Mouse (Mus musculus): Measurements from ENCODE around the gene Slc30a5.
"Not testable (repeated sequence)": the region's sequence is repeated elsewhere in the genome, so short reads cannot be mapped to it uniquely, and the experiment has no call there.

Slc30a5 gene

DNA sequence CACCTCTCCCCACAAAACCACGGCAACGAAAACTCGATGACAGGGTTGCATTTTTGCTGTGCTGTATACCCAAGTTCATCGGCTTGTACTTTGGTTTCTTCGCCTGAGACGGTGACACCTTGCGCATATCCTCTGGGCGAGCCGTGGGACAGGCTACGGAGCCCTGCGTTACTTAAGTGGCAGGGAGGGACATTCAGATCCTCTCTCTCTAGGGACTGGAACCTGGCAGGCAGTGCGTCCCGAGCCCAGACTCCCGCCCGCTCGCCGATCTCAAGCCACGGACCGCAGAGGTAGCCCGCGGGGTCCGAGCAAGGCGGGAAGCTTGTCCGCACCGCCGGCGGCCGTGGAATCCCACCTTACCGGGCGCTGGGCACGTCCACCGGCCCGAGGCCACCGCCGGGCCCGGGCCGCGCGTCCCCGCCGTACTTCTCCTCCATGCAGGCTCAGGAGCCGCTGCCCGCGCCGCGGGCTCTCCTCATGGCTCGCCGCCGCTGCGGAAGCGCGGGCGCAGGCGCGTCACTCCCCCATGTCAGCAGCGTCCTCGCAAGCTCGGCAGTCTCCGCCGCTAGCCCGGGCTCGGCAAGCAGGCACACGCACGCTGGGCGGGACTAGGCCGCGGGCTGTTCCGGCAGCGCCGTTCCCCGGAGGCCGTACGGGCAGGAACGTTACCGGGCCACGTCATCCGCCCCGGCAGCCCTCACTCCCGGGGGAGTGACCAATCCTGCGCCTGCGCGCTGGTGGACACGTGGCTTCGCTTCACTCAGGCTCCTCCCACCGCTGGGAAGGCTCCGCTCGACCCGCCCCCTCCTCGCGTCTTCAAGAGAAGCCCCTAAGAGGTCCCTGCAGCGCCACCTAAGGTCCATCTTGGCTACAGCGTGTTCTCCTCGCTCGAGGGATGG lies at the start of gene Slc30a5:
TSS of gene Slc30a5 (minus strand) at position 687 of the 899 bp plus-strand sequence.
- peak; percentile 97 for DNase-seq (ENCODE audit: low spot score)

DNA sequence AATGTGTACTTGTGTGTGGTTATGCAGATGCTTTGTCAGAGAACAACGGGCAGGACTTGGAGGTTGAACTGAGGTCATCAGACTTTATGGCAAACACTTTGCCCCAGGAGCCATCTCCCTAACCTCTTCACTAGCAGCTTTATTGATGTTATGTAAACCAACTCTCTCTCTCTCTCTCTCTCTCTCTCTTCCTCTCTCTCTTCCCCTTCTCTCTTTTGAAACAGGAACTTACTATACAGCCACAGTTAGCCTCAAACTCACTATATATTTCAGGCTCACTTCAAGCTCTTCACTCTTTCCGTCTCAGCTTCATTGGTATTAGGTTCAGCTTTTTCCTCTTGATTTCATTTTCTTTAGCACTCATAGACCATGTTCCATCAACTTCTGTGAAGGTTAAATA lies 48.7 kb upstream of the Slc30a5 start:
- DNase-seq (ENCODE audit: low spot score), result no peak

DNA sequence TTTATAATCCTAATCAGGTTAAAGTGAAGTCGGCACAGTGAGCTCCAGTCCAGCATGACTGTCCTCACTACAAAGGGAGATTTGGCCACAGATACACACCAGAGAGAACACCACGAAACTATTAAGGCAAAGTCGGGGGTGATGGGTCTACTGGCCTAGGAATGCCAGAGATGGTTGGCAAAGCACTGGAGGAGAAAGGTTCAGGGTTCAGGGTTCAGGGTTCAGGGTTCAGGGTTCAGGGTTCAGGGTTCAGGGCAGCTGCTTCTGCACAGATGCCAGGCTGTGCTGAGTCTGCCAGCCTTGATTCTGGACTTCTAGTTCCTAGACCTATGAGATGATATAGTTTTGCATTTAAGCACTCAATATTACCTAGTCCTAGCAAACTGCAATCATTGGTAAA lies 46.6 kb upstream of the Slc30a5 start:
- DNase-seq (ENCODE audit: low spot score), result no peak

DNA sequence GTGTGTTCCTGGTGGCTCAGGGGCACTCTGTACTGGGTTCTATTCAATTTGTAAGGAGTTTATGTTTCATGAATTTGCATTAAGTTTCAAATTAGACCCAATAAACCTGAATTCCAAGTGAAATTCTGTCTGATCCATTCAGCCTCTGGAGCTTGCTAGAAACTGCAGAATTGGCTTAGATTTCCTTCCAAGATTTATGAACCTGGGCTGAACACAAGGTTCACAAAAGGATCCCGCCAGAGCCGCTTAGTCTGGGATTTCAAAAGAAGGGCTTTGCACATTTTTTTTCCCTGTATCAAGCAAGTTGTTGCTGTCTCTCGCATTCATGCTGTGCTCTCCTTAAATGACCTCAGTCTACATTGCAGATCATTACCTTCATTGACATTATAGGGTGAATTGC lies 46.1 kb upstream of the Slc30a5 start:
- DNase-seq (ENCODE audit: low spot score), result no peak

DNA sequence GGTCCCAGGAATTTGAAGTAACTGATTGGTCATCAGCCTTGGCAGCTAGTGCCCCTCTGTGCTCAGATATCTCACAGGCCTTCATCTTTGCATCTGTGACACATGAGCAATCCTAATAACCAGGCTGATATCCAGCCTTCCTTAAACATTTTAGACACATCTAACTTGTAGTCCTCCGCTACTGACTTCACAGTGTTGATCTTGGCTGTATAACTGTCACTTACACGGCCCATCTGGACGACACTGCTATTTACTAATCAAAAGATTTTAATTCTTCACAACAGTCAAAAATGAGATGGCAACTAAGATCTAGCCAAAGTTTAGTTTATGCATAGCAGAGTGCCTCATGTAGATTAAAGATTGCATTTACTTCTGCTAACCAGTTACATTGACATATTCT lies 45.0 kb upstream of the Slc30a5 start:
- no peak for DNase-seq (ENCODE audit: low spot score)

DNA sequence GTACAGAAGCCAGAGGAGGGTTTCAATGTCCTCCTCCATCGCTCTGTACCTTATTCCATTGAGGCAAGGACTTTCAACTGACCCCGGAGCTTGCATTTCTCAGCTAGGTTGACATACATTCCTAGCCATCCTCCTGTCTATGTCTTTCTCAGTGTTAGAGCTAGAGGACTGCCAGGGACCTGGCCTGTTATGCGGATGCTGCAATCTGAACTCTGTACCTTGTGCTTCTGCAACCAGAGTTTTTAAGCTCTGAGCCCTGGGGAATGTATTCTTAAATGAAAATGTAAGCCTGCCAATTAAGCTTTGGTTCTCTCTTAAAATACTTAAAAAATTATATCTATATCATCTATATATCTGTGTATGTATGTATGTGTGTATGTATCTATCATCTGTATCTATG lies 44.5 kb upstream of the Slc30a5 start:
- no peak for DNase-seq (ENCODE audit: low spot score)

DNA sequence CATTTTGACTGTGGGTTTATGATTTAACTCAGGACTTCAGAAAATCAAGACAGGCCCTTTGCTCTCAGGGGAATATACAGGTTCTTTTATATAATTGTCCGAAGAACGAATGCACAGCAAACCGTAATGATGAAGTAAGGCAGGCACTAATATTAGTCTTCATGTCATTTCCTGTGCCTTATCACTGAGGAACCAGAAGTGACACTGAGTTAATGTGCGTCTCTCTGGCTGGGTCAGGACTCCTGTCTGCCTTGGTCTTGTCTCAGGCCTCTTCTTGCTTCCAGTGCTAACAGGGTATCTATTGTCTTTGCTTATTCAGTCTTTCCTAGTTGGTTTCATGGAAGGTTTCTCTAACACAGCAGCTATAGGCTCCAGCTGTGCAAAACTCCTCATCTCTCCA lies 41.9 kb upstream of the Slc30a5 start:
- DNase-seq (ENCODE audit: low spot score), result no peak

DNA sequence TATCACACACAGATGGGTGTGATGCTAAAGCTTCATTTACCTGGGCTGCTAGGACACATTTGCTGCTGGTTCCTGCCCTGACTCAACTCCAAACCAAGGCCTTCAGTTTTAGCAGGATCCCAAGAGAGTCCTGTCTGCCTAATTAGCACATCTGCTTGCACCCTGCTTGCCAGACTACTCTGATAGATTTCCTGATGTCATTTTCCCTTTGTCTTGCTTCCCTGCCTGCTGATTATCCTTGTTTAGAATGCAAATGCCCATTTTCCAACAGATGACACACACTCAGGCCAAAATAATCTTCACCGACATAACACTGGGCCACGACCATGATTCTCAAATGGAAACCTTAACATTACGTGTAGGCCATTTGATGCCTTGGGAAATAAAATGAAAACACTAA lies 41.4 kb upstream of the Slc30a5 start:
- no peak for DNase-seq (ENCODE audit: low spot score)

DNA sequence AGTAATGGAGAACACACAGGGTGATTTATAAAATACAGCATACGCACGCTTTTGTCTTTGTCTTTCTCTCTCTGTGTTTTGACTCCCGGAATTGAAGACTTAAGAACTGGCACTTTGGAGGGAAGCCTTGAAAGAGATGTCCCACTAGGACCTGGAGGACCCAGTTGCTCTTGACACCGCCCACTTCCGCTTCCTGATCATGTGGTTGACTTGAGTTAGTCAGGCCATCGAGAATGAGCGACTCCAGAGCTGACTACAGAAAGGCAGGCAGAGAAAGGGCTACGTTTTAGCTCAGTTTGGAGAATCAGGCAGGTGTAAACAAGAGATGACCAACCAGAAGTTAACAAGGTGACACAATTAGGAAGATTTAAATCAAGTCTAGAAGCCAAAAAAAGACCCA lies 40.3 kb upstream of the Slc30a5 start:
- no peak for DNase-seq (ENCODE audit: low spot score)

DNA sequence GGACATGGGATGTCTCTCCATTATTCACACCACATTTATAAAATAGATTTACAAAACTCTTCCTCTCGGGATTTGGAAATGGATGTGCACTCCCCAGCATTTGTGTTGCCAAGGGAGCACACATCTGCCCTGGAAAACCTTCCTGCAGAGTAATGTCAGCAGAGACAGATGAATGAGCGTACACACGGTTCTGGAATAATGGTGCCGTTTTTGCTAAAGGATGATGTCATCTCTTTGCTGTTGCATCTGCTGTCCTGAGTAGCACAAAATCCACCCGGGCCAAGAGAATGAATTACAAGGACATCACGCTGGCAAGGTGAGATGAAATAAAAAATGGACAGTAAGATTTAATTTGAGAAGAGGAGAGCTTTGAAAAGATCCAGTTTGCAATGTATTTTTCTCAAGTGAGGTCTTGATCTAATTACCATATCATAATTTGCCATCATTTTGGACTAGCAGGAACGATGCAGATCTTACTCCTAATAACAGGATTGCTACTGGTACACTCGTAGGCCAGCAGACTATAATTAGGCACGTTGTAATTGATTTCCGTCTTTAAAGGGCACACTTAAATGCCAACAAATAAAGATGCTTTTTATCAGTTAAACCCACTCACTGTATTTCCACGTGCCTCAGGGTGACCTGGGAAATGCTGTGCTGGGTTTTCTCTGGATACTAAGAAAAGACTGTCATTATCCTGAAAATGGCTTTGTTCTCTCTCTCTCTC lies 38.4 kb upstream of the Slc30a5 start:
- peak; percentile 15 for DNase-seq (ENCODE audit: low spot score)

DNA sequence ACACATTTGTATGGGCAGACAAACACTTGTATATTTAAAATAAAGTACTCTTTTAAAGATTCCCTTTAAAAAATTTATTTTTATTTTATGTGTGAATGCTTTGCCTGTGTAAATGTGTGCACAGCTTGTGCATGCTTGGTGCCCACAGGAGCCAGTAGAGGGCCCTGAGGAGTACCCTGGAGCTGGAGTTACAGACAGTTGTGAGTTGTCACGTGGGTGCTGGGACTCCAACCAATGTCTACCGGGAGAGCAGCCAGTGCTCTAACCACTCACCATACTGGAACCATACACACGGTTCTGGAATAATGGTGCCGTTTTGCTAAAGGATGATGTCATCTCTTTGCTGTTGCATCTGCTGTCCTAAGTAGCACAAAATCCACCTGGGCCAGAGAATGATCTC lies 36.6 kb upstream of the Slc30a5 start:
- no peak for DNase-seq (ENCODE audit: low spot score)

DNA sequence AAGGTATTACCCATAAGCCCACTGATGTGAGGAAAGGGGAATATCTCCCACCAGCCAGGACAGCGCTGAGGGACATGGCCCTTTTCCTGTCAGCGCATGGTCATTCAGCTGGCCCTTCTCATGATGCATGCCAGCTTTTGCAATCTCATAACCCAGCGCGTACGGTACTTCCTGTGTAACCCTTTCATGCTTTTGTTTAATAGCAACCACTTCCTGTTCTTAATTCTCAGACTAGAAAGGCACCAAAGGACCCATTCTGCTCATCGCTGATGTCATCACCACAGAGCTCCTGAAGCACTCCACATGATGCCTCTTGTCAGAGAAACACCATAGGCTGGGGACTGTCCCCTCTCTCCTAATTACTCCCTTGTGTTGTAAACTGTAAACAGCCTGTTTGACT lies 33.1 kb upstream of the Slc30a5 start:
- no peak for DNase-seq (ENCODE audit: low spot score)

DNA sequence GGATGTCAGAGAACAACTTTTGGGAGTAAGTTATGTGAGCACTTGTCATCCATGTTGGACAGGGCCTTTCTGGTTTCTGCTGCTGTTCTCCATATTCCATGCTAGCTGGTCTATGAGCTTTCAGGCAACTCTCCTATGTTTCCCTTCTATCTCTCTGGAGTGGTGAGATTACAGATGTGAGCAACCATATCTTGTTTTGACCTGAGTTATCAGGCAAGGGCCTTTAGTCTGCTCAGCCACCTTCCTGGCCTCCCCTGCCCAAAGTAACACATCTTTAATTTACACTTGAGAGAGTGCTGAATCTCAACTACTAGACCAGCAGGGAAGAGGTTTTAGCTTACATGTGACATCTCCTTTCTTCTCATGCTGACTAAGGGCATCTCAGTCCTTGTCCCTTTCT lies 32.5 kb upstream of the Slc30a5 start:
- DNase-seq (ENCODE audit: low spot score), result no peak

DNA sequence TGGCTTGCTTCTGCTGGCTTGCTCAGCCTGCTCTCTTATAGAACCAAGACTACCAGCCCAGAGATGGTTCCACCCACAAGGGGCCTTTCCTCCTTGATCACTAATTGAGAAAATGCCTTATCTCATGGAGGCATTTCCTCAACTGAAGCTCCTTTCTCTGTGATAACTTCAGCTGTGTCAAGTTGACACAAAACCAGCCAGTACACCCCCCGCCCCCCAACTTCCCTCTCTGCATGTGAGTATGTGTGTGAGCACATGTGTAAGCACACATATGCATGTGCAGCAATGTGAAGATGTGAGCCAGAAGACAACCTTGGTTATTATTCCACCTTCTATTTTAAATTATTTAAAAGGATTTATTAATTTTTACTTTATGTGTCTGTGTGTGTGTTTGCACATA lies 30.7 kb upstream of the Slc30a5 start:
- not testable (repeated sequence) for DNase-seq (ENCODE audit: low spot score)

DNA sequence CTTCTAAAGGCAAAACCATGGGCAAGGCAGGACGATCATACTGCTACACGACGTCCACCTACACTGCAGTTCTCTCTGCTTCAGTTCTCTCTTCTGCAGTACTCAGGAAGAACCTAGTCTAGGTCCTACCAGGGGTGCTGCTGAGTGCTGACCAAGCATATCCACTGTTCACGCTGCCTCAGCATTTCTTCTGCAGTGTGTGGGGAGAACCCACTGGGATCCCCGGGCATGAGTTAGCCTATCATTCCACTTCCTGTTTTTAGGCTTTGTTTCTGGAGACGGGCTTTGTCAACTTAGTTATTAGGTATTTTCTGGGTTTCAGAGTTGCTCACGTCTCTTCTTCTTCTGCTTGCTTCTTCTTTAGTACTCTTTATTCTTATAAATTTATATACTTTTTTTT lies 25.9 kb upstream of the Slc30a5 start:
- no peak for DNase-seq (ENCODE audit: low spot score)

DNA sequence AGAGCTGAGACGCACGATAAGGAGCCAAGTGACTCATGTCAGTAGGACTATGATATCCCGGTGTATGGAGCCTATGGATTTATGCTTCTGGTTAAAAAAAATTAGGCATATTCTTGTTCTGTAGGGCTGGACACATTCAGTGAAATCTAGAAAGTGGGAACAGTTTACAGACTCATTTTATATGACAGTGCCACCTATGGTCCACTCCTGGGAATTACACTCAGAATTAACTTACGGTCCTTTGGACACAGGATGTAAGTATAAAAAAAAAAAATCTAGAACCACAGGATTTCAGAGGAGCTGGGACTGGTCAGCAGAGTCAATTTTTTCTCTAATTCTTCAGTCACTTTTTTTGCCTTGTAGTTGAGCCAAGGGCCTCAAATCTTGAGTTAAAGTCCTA lies 20.9 kb upstream of the Slc30a5 start:
- no peak for DNase-seq (ENCODE audit: low spot score)

DNA sequence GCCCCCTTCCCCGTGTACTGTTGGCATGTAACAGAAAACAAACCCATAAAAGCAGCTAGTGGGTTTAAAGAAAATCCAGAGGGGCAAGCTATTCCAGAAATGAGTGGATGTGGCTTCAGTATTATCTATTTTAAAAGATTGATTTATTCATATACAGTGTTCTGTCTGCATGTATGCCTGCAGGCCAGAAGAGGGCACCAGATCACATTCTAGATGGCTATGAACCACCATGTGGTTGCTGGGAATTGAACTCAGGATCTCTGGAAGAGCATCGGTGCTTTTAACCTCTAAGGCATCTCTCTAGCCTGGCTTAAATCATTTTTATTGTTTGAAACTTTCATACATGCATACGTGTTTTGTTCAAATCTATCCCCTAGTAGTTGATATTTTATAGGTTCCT lies 19.9 kb upstream of the Slc30a5 start:
- no peak for DNase-seq (ENCODE audit: low spot score)

DNA sequence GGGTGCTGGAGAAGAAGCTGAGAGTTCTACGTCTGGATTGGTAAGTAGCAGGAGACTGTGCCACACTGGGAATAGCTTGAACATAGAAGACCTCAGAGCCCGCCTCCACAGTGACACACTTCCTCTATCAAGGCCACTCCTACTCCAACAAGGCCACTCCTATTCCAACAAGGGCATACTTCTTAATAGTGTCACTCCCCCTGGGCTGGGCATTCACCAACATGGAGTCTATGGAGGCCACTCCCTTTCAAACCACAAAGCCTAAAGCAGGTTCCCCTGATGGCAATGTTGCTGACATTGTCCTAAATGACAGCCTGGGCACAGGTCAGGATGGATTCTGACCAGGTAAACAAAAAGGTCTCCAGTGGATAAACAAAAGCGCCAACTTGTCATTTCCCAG lies 15.9 kb upstream of the Slc30a5 start:
- DNase-seq (ENCODE audit: low spot score), result no peak

DNA sequence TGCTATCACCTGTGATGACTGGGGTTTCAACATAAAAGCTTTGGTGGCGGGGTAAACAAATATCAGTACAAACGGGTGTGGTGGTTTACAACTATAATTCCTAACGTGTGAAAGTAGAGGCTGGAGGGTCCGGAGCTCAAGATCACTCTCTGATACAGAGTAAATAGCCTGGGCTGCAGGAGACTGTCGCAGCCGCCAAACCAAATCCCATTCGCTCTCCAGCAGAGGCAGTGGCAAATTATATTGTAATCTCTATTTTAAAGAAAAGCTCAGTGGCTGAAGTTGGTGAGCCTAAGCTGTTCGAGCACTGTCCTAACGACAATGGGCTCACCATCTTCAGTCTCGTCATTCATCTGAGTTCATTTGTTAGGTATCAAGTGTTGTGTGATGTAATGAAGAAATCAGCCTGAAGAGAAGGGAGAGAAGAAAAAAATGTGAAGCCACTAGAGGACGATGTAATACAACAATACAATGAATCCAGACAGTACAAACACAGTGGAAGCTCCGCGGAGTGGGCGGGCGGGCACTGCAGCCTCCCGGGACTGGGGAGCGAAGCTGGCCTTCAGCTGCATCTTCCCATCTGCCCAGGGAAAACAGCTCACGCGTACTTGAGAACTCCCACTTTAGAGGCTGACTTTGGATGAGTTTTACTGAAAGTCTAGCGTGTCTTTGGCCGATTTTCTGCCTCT lies 13.8 kb upstream of the Slc30a5 start:
- DNase-seq (ENCODE audit: low spot score), result peak; percentile 38

DNA sequence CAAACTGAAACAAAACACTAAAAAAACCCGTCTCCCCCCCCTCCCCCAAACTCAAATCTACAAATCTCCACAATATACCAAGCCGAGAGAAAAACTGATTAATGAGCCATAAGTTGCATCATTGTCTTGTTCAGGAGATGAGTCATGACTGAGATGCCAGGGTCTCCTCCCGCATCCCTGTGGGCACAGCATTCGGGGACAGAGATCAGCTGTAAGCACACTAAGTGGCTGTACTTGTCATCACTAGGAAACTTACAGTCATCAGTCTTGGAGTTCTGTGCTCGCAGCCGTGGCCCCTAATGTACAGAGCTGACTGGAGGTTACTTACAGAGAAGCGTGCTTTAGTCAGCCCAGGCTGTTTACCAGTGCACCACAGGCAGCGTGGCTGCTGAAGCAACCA lies 13.0 kb upstream of the Slc30a5 start:
- no peak for DNase-seq (ENCODE audit: low spot score)

DNA sequence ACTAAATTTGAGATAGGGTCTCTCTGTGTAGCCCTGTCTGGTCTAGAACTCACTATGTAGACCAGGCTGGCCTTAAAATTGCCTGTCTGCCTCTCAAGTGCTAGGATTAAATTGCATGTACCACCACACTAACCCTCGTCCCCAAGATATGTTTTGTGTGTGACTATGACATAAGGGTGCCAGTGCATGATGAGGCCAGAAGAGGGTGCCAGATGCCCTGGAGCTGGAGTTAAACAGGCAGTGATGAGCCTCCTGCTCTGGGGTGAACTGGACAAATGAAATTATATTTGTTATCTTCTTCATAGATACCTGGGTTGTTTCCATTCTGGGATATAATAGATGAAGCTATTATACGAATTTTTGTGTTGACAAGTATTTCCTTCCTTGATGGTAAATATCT lies 10.7 kb upstream of the Slc30a5 start:
- DNase-seq (ENCODE audit: low spot score), result no peak

DNA sequence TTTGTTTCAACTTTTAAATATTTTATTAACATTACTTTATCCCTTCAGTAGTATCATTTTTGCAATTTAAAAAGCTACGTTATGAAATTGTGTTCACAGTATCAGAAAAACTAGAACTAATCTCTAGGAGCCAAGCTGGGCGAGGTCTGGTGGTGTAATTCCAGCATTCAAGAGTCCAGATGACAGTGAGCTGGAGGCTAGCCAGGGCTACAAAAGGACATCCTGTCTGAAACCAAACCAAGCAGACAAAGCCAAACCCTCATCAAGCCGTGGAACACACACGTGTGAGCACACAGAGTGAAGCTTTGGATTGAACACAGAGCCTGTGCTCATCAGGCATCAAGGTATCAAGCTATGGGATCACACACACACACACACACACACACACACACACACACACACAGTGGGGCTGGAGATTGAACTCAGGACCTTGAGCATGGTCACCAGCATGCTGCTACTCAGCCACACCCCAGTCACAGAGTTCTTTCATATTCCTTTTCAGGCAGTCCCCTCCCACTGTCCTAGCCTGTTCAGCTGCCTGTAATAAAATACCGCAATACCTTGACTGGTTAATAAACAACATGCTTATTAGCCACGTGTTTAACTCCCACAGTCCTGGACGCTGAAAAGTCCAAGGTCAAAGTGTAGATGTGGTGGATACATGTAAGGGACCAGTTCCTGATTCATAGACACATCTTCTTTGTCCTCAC lies 9.9 kb upstream of the Slc30a5 start:
- DNase-seq (ENCODE audit: low spot score), result no peak
